Mouse (Mus musculus): Measurements from ENCODE around the gene Itgb5. TPM values are rescaled to one million over a fixed set of nuclear protein-coding genes. Genes with fewer than 3 reads are reported as not detected.

Gene Itgb5
- total and polyA plus RNA-seq, 3 experiments: 0.27 to 0.58 TPM; not detected in 1

- Histone ChIP-seq H3K4me3 (ENCODE audit: control insufficient read depth in 1 of 2, insufficient read depth in 1 of 2, low read depth in 2 of 2, low read length in 2 of 2) (no peak overlapping the region), H3K9ac (ENCODE audit: control insufficient read depth, low read depth, low read length, poor library complexity, severe bottlenecking) (no peak overlapping the region), H3K27me3 (ENCODE audit: control insufficient read depth in 1 of 2, insufficient read depth in 2 of 2, low read length in 2 of 2) (peaks cover 0 to 6% of the 10 kb centered on the region in 2 experiments; a peak in 3 of 4 replicates), H3K4me1 (ENCODE audit: control insufficient read depth in 1 of 2, insufficient read depth in 2 of 2, low read length in 2 of 2) (no peaks in the 10 kb centered on the region), H3K9me3 (replicated peaks; ENCODE audit: insufficient read depth, low read length) (no peaks in the 10 kb centered on the region), H3K79me2 (ENCODE audit: control insufficient read depth, insufficient read depth, low read length, poor library complexity) (no peaks in the 10 kb centered on the region), H3K36me3 (ENCODE audit: control insufficient read depth in 1 of 2, insufficient read depth in 2 of 2, low read length in 2 of 2) (no peaks in the 10 kb centered on the region), H3K27ac (ENCODE audit: control insufficient read depth, low read depth, low read length) (no peak overlapping the region)
- no peak for TF ChIP-seq ZC3H11A (IDR thresholded peaks at IDR 0.05; ENCODE audit: low read depth, low read length)
- no peak for TF ChIP-seq GATA1 (IDR thresholded peaks at IDR 0.05; ENCODE audit: low read depth, low read length)
- TF ChIP-seq TBP (IDR thresholded peaks at IDR 0.05; ENCODE audit: low read depth, low read length): no peak
- no peak for TF ChIP-seq ZMIZ1 (IDR thresholded peaks at IDR 0.05; ENCODE audit: low read depth, low read length)
- TF ChIP-seq MXI1 (IDR thresholded peaks at IDR 0.05; ENCODE audit: low read depth, low read length): no peak
- TF ChIP-seq KAT2A (conservative IDR thresholded peaks at IDR 0.05; ENCODE audit: low read depth, low read length): no peak
- TF ChIP-seq TAL1 (IDR thresholded peaks at IDR 0.05; ENCODE audit: low read length): no peak
- no peak for TF ChIP-seq MEF2A (IDR thresholded peaks at IDR 0.05; ENCODE audit: extremely low read depth, insufficient replicate concordance, low read depth, low read length, poor library complexity, severe bottlenecking)
- TF ChIP-seq MYC (IDR thresholded peaks at IDR 0.05; ENCODE audit: low read depth, low read length): no peak
- no peak for TF ChIP-seq POLR2AphosphoS2 (IDR thresholded peaks at IDR 0.05; ENCODE audit: low read length)
- no peak for TF ChIP-seq USF2 (IDR thresholded peaks at IDR 0.05; ENCODE audit: borderline replicate concordance in 1 of 2, insufficient read depth in 1 of 2, low read depth in 1 of 2, low read length in 2 of 2)
- no peak for TF ChIP-seq RCOR1 (IDR thresholded peaks at IDR 0.05; ENCODE audit: low read depth, low read length)
- no peak for TF ChIP-seq TCF12 (IDR thresholded peaks at IDR 0.05; ENCODE audit: low read depth, low read length)
- TF ChIP-seq MAZ (IDR thresholded peaks at IDR 0.05; ENCODE audit: low read depth, low read length): no peak
- no peak for TF ChIP-seq SMC3 (IDR thresholded peaks at IDR 0.05; ENCODE audit: low read depth, low read length)
- no peak for TF ChIP-seq MAX (IDR thresholded peaks at IDR 0.05; ENCODE audit: low read length)
- DNase-seq (ENCODE audit: low read depth, low spot score): no peak
These were observed 3.9 kb downstream of the Itgb5 start for GRCm38 (mm10) chr16:33833429-33833753.

GRCm38 (mm10) chr16:33833781-33834482 is 4.5 kb downstream of the Itgb5 start:
- no peaks in the 10 kb centered on the region for H3K4me1 ChIP-seq (ENCODE audit: control insufficient read depth in 1 of 2, insufficient read depth in 2 of 2, low read length in 2 of 2)
- no peak for DNase-seq (ENCODE audit: low read depth, low spot score)
- H3K9ac ChIP-seq (ENCODE audit: control insufficient read depth, low read depth, low read length, poor library complexity, severe bottlenecking): no peak overlapping the region
- H3K27ac ChIP-seq (ENCODE audit: control insufficient read depth, low read depth, low read length): no peak overlapping the region
- peaks cover 0 to 6% of the 10 kb centered on the region in 2 experiments; a peak in 3 of 4 replicates for H3K27me3 ChIP-seq (ENCODE audit: control insufficient read depth in 1 of 2, insufficient read depth in 2 of 2, low read length in 2 of 2)
- no peaks in the 10 kb centered on the region for H3K9me3 ChIP-seq (replicated peaks; ENCODE audit: insufficient read depth, low read length)
- H3K4me3 ChIP-seq (ENCODE audit: control insufficient read depth in 1 of 2, insufficient read depth in 1 of 2, low read depth in 2 of 2, low read length in 2 of 2): no peak overlapping the region
- TF ChIP-seq USF1 (IDR thresholded peaks at IDR 0.05; ENCODE audit: low read depth, low read length) (no peak), GABPA (IDR thresholded peaks at IDR 0.05; ENCODE audit: low read depth, low read length) (no peak), MAX (IDR thresholded peaks at IDR 0.05; ENCODE audit: low read length) (no peak), MAFK (IDR thresholded peaks at IDR 0.05; ENCODE audit: borderline replicate concordance, low read depth, low read length) (no peak), MYC (IDR thresholded peaks at IDR 0.05; ENCODE audit: low read depth, low read length) (no peak), HCFC1 (IDR thresholded peaks at IDR 0.05; ENCODE audit: low read depth, low read length) (no peak), TBP (IDR thresholded peaks at IDR 0.05; ENCODE audit: low read depth, low read length) (no peak), UBTF (IDR thresholded peaks at IDR 0.05; ENCODE audit: borderline replicate concordance, insufficient read depth, low read depth, low read length) (no peak), MYB (IDR thresholded peaks at IDR 0.05; ENCODE audit: low read depth, low read length) (no peak)
- H3K36me3 ChIP-seq (ENCODE audit: control insufficient read depth in 1 of 2, insufficient read depth in 2 of 2, low read length in 2 of 2): no peaks in the 10 kb centered on the region
- H3K79me2 ChIP-seq (ENCODE audit: control insufficient read depth, insufficient read depth, low read length, poor library complexity): no peaks in the 10 kb centered on the region
